Mouse (Mus musculus): ENCODE measurements around the gene Naip2.

DNA sequence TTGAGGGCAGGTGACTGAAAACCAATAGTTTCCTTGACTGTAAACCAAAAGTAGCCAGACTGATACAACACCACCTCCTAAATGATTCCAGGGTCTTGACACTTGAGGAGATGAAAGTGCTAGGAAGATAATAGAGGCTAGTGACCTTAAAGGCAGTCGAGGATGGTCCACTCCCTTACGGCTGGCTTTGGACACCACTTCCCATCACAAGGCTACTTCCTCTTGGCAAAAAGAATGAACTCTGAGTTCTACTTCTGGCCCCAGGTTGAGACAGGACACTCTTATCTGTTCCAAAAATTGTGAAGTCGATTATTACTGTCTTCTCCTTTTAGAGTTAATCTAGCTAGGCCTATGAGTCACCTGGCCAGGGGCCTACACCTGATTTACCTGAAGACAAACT, 6.5 kb downstream of the Naip2 start:
- no peak for TF ChIP-seq CTCF (IDR thresholded peaks at IDR 0.05; ENCODE audit: borderline replicate concordance, control insufficient read depth, extremely low read depth, insufficient read depth, low read length, poor library complexity)
- no peak for TF ChIP-seq POLR2A (IDR thresholded peaks at IDR 0.05; ENCODE audit: control insufficient read depth, extremely low read depth, insufficient read depth, low read length, poor library complexity)

Data from thymus, adult 2 months (tissue).